21 mouse cellular contexts compared by ENCODE assay signal in the genomic region with DNA sequence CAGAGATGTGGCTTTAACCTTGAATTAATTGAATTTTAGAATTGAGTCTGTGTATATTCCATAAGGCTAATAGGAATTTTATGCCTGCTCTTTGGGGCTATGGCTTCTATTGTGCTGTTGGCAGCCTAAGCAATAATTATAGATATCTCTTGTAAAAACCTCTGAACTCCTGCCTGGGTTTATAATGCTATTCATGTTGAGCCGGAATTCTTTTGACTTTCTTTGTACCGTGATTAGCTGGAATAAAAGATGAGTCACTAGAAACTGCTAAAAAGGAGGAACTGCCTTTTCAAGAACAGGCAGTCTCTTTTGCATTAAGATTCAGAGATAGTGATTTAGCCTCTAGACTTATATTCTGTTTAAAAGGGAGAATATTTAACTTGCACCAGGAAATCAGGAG.
"Had no signal": no experiment of that assay in that cellular context is flagged by ENCODE, and none has a peak within 500 bp of the region (broad histone marks: within the 10 kb centered on the region; RNA-seq: fewer than 3 reads in every experiment).

No protein-coding gene starts in this region.

- H3K4me2 ChIP-seq: limb, embryonic 12.5 days; limb, embryonic 15.5 days; liver, embryonic 11.5 days; lung, embryonic 14.5 days; midbrain, embryonic 12.5 days; stomach, embryonic 15.5 days had no signal

- H3K27me3 ChIP-seq: limb, embryonic 12.5 days; limb, embryonic 15.5 days; midbrain, embryonic 12.5 days; stomach, embryonic 15.5 days had no signal

- ATAC-seq: liver, postnatal 0 days; lung, postnatal 0 days; midbrain, embryonic 16.5 days had no signal

- H3K4me3 ChIP-seq: layer of hippocampus, adult 2 months; left cerebral cortex, adult 2 months; limb, embryonic 12.5 days; limb, embryonic 15.5 days; midbrain, embryonic 12.5 days; stomach, embryonic 15.5 days had no signal

- DNase-seq: kidney, adult 2 months; kidney, postnatal 25 days; layer of hippocampus, adult 9-11 months; left cerebral cortex, postnatal 4 days; liver, postnatal 0 days; lung, embryonic 14.5 days; spleen, adult 18-20 months; thymus, adult 18-20 months; thymus, postnatal 36 days had no signal

- H3K4me1 ChIP-seq: limb, embryonic 12.5 days; limb, embryonic 15.5 days; midbrain, embryonic 12.5 days; stomach, embryonic 15.5 days had no signal

- H3K27ac ChIP-seq: kidney, postnatal 0 days; layer of hippocampus, adult 2 months; left cerebral cortex, adult 2 months; limb, embryonic 12.5 days; limb, embryonic 15.5 days; liver, embryonic 14.5 days; macrophage; midbrain, embryonic 12.5 days; stomach, embryonic 15.5 days had no signal

- H3K9me3 ChIP-seq: limb, embryonic 12.5 days; limb, embryonic 15.5 days; midbrain, embryonic 12.5 days; stomach, embryonic 15.5 days had no signal

- H3K36me3 ChIP-seq: limb, embryonic 12.5 days; limb, embryonic 15.5 days; midbrain, embryonic 12.5 days; stomach, embryonic 15.5 days had no signal

- H3K9ac ChIP-seq: limb, embryonic 12.5 days; limb, embryonic 15.5 days; liver, embryonic 14.5 days; liver, postnatal 0 days; lung, embryonic 14.5 days; midbrain, embryonic 12.5 days; stomach, embryonic 15.5 days had no signal
